Mouse (Mus musculus) hindbrain, embryonic 16.5 days (tissue): ENCODE measurements at regions not wholly inside any gene's neighbourhood (a gene's known extent, or its start where the extent isn't known, plus 50 kb on each side); places are given as distances from the start of the nearest gene placed in this dataset.

Source experiments
- ATAC-seq: fragments of 200-750 bp; cut with Nextera tagmentation; 2 replicates; pipeline ENCODE4 v1.8.0; 2017; ENCODE audit warnings: moderate TSS enrichment, moderate library complexity
- H3K27ac ChIP-seq: fragments of 300-500 bp; sonication (generic); 2 replicates; pipeline ENCODE4 v1.5.1; 2014; ENCODE audit warnings: low read depth, mild to moderate bottlenecking, control low read depth, low read length, moderate library complexity
- H3K27me3 ChIP-seq: fragments of 300-500 bp; sonication (generic); replicated peaks from 2 replicates; pipeline ENCODE4 v1.6.1; 2014; ENCODE audit warnings: low read length; ENCODE audit not compliant: control insufficient read depth, insufficient read depth
- H3K36me3 ChIP-seq: fragments of 300-500 bp; sonication (generic); 2 replicates; pipeline ENCODE4 v1.6.1; 2014; ENCODE audit warnings: mild to moderate bottlenecking, low read length, moderate library complexity, mixed read lengths; ENCODE audit not compliant: control insufficient read depth, insufficient read depth
- H3K4me1 ChIP-seq: fragments of 300-500 bp; sonication (generic); 2 replicates; pipeline ENCODE4 v1.6.1; 2014; ENCODE audit warnings: low read depth, low read length; ENCODE audit not compliant: control insufficient read depth, insufficient read depth
- H3K4me2 ChIP-seq: fragments of 300-500 bp; sonication (generic); 2 replicates; pipeline ENCODE4 v1.6.1; 2014; ENCODE audit warnings: mild to moderate bottlenecking, low read length, control low read depth, moderate library complexity
- H3K4me3 ChIP-seq: fragments of 300-500 bp; sonication (generic); 2 replicates; pipeline ENCODE4 v1.5.1; 2014; ENCODE audit warnings: mild to moderate bottlenecking, low read length, control low read depth, moderate library complexity
- H3K9ac ChIP-seq: fragments of 300-500 bp; sonication (generic); 2 replicates; pipeline ENCODE4 v1.6.1; 2014; ENCODE audit warnings: low read depth, mild to moderate bottlenecking, control low read depth, low read length, moderate library complexity
- H3K9me3 ChIP-seq: fragments of 300-500 bp; sonication (generic); 2 replicates; pipeline ENCODE4 v1.6.1; 2014; ENCODE audit warnings: mild to moderate bottlenecking, low read length, moderate library complexity; ENCODE audit not compliant: control insufficient read depth
- WGBS: fragments of 180-500 bp; shearing (Covaris S2); extraction: QIAGEN DNeasy Blood & Tissue Kit; methylation state at CpG from one replicate; pipeline ENCODE4 v1.1.7; 2014; 5-methylcytosine and 5-hydroxymethylcytosine counted together

- H3K36me3 ChIP-seq, result no peaks in the 10 kb centered on the region
- no peak overlapping the region for H3K27ac ChIP-seq
- no peaks in the 10 kb centered on the region for H3K9me3 ChIP-seq
- ATAC-seq, result no peak
- no peak overlapping the region for H3K9ac ChIP-seq
- no peak overlapping the region for H3K4me2 ChIP-seq
- no peaks in the 10 kb centered on the region for H3K4me1 ChIP-seq
- H3K27me3 ChIP-seq, result no peaks in the 10 kb centered on the region
- no peak overlapping the region for H3K4me3 ChIP-seq
- WGBS, result 86% methylated on average over 2 of the region's 2 CpGs
Observed at GRCm38 (mm10) chr9:5769927-5770326, 398.5 kb upstream of the Pdgfd start.

DNA sequence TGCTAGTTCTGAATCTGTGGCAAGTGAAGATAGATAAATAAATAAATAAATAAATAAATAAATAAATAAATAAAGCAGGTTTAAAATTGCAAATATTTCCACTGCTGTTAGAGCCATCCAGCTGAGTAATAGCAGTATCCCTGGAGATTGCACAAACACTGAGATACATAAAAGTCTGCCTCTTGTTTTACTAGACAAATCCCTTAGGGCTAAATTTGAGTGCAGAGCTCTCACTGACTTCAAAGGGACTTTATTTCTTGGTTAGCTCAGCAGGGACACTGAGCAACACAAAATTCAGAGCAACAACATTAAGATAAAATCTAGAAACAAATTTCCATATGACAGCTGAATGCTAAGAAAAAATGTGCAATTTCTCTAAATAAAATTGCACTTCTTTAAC lies 397.2 kb upstream of the Pdgfd start:
- no peak overlapping the region for H3K4me3 ChIP-seq

More for the DNA sequence above, 397.2 kb upstream of the Pdgfd start:
- Histone ChIP-seq H3K27me3 (no peaks in the 10 kb centered on the region), H3K27ac (no peak overlapping the region), H3K9me3 (no peaks in the 10 kb centered on the region), H3K9ac (no peak overlapping the region), H3K36me3 (no peaks in the 10 kb centered on the region), H3K4me2 (no peak overlapping the region), H3K4me1 (no peaks in the 10 kb centered on the region)
- ATAC-seq, result no peak
